Mouse (Mus musculus) lung, embryonic 16.5 days (tissue): ENCODE results near the gene Macf1. TPM values are rescaled to one million over a fixed set of nuclear protein-coding genes. Genes with fewer than 3 reads are reported as not detected.

Source experiments
- ATAC-seq: fragments of 200-750 bp; cut with Nextera tagmentation; 2 replicates; pipeline ENCODE4 v1.8.0; 2017; ENCODE audit warnings: low read depth, mild to moderate bottlenecking, moderate library complexity
- H3K27ac ChIP-seq: fragments of 300-500 bp; sonication (generic); 2 replicates; pipeline ENCODE4 v1.5.1; 2014; ENCODE audit warnings: mild to moderate bottlenecking, control low read depth, low read length
- H3K27me3 ChIP-seq: fragments of 300-500 bp; sonication (generic); 2 replicates; pipeline ENCODE4 v1.6.1; 2014; ENCODE audit warnings: low read depth, low read length, mixed read lengths; ENCODE audit not compliant: control insufficient read depth, insufficient read depth
- H3K36me3 ChIP-seq: fragments of 300-500 bp; sonication (generic); 2 replicates; pipeline ENCODE4 v1.6.1; 2014; ENCODE audit warnings: low read length; ENCODE audit not compliant: control insufficient read depth, insufficient read depth
- H3K4me1 ChIP-seq: fragments of 300-500 bp; sonication (generic); replicated peaks from 2 replicates; pipeline ENCODE4 v1.6.1; 2014; ENCODE audit warnings: low read length, mixed read lengths; ENCODE audit not compliant: control insufficient read depth, insufficient read depth
- H3K4me2 ChIP-seq: fragments of 300-500 bp; sonication (generic); 2 replicates; pipeline ENCODE4 v1.6.1; 2014; ENCODE audit warnings: low read depth, low read length, control low read depth
- H3K4me3 ChIP-seq: fragments of 300-500 bp; sonication (generic); 2 replicates; pipeline ENCODE4 v1.5.1; 2014; ENCODE audit warnings: mild to moderate bottlenecking, low read length, control low read depth
- H3K9ac ChIP-seq: fragments of 300-500 bp; sonication (generic); 2 replicates; pipeline ENCODE4 v1.6.1; 2014; ENCODE audit warnings: low read length, control low read depth
- H3K9me3 ChIP-seq: fragments of 300-500 bp; sonication (generic); 2 replicates; pipeline ENCODE4 v1.6.1; 2016; ENCODE audit warnings: low read length; ENCODE audit not compliant: control insufficient read depth
- WGBS: fragments of 180-500 bp; shearing (Covaris S2); extraction: QIAGEN DNeasy Blood & Tissue Kit; methylation state at CpG from one replicate; pipeline ENCODE4 v1.1.7; 2014; 5-methylcytosine and 5-hydroxymethylcytosine counted together
- polyA plus RNA-seq: library from polyadenylated mRNA; unstranded; fragments of >200 nt; fragmentation: Nextera tagmentation; extraction: Ambion mirVana; gene quantifications from 2 replicates; pipeline ENCODE4 v1.2.1, GENCODE M21; 2015

The Macf1 gene
- polyA plus RNA-seq, 1 experiment from 2014 or later: 77.8 TPM

- H3K36me3 ChIP-seq: no peaks in the 10 kb centered on the region
- peaks cover 22% of the 10 kb centered on the region for H3K4me1 ChIP-seq
- no peaks in the 10 kb centered on the region for H3K9me3 ChIP-seq
- H3K27me3 ChIP-seq: no peaks in the 10 kb centered on the region
- WGBS: 67% methylated on average over 1 of the region's 1 CpGs
- H3K4me2 ChIP-seq: no peak overlapping the region
- ATAC-seq: peak; percentile 21; the same call in 1 of the 2 replicates
- H3K27ac ChIP-seq: peak overlapping the region; percentile 44
- no peak overlapping the region for H3K9ac ChIP-seq
- no peak overlapping the region for H3K4me3 ChIP-seq
These were observed 83.1 kb downstream of the Macf1 start for GRCm38 (mm10) chr4:123601036-123601435.

GRCm38 (mm10) chr4:123598519-123599228 is 85.5 kb downstream of the Macf1 start:
- no peak overlapping the region for H3K9ac ChIP-seq
- no peaks in the 10 kb centered on the region for H3K36me3 ChIP-seq
- H3K27me3 ChIP-seq: no peaks in the 10 kb centered on the region
- H3K9me3 ChIP-seq: no peaks in the 10 kb centered on the region
- no peak overlapping the region for H3K4me2 ChIP-seq
- peak; percentile 34; the same call in 1 of the 2 replicates for ATAC-seq
- peak overlapping the region; percentile 43 for H3K27ac ChIP-seq
- WGBS: 48% methylated on average over 11 of the region's 11 CpGs
- H3K4me3 ChIP-seq: no peak overlapping the region
- peaks cover 31% of the 10 kb centered on the region for H3K4me1 ChIP-seq

- 39% methylated on average over 5 of the region's 5 CpGs for WGBS
- ATAC-seq: no peak; the same call in 1 of the 2 replicates
These were observed 89.8 kb downstream of the Macf1 start for GRCm38 (mm10) chr4:123594381-123594806.

GRCm38 (mm10) chr4:123593664-123594063 is 90.5 kb downstream of the Macf1 start:
- 17% methylated on average over 3 of the region's 3 CpGs for WGBS
- Histone ChIP-seq H3K4me2 (peak overlapping the region; percentile 27; the same call in 1 of the 2 replicates), H3K27me3 (no peaks in the 10 kb centered on the region), H3K4me3 (no peak overlapping the region), H3K9ac (no peak overlapping the region), H3K9me3 (no peaks in the 10 kb centered on the region), H3K36me3 (no peaks in the 10 kb centered on the region), H3K27ac (peak overlapping the region; percentile 68), H3K4me1 (peaks cover 53% of the 10 kb centered on the region)
- peak; percentile 83 for ATAC-seq

More at GRCm38 (mm10) chr4:123594381-123594806, 89.8 kb downstream of the Macf1 start:
- Histone ChIP-seq H3K9me3 (no peaks in the 10 kb centered on the region), H3K4me1 (peaks cover 51% of the 10 kb centered on the region), H3K27ac (peak overlapping the region; percentile 68), H3K4me3 (no peak overlapping the region), H3K9ac (no peak overlapping the region), H3K27me3 (no peaks in the 10 kb centered on the region), H3K36me3 (no peaks in the 10 kb centered on the region), H3K4me2 (peak overlapping the region; percentile 33)

GRCm38 (mm10) chr4:123592046-123592445 is 92.1 kb downstream of the Macf1 start:
- no peaks in the 10 kb centered on the region for H3K27me3 ChIP-seq
- no peak overlapping the region for H3K9ac ChIP-seq
- H3K4me2 ChIP-seq: no peak overlapping the region
- H3K36me3 ChIP-seq: no peaks in the 10 kb centered on the region
- H3K9me3 ChIP-seq: no peaks in the 10 kb centered on the region
- no peak overlapping the region for H3K27ac ChIP-seq
- no peak overlapping the region for H3K4me3 ChIP-seq
- WGBS: 81% methylated on average over 5 of the region's 5 CpGs
- peaks cover 48% of the 10 kb centered on the region for H3K4me1 ChIP-seq
- no peak for ATAC-seq

GRCm38 (mm10) chr4:123591026-123591635 is 93.0 kb downstream of the Macf1 start:
- Histone ChIP-seq H3K4me1 (peaks cover 48% of the 10 kb centered on the region), H3K9me3 (no peaks in the 10 kb centered on the region), H3K4me2 (no peak overlapping the region), H3K9ac (no peak overlapping the region), H3K4me3 (no peak overlapping the region), H3K27ac (no peak overlapping the region), H3K36me3 (no peaks in the 10 kb centered on the region), H3K27me3 (no peaks in the 10 kb centered on the region)
- ATAC-seq: no peak
- 67% methylated on average over 4 of the region's 4 CpGs for WGBS

GRCm38 (mm10) chr4:123589496-123589895 is 94.7 kb downstream of the Macf1 start:
- Histone ChIP-seq H3K9ac (no peak overlapping the region), H3K4me2 (no peak overlapping the region), H3K9me3 (no peaks in the 10 kb centered on the region), H3K4me3 (no peak overlapping the region), H3K36me3 (no peaks in the 10 kb centered on the region), H3K4me1 (peaks cover 43% of the 10 kb centered on the region), H3K27me3 (no peaks in the 10 kb centered on the region), H3K27ac (peak overlapping the region; percentile 63)
- no peak for ATAC-seq
- 61% methylated on average over 3 of the region's 3 CpGs for WGBS

GRCm38 (mm10) chr4:123588353-123589301 is 95.5 kb downstream of the Macf1 start:
- no peaks in the 10 kb centered on the region for H3K36me3 ChIP-seq
- H3K9ac ChIP-seq: no peak overlapping the region
- peak; percentile 63 for ATAC-seq
- 15% methylated on average over 7 of the region's 7 CpGs for WGBS
- no peaks in the 10 kb centered on the region for H3K9me3 ChIP-seq
- peak overlapping the region; percentile 72 for H3K27ac ChIP-seq
- no peak overlapping the region for H3K4me3 ChIP-seq
- H3K4me2 ChIP-seq: no peak overlapping the region
- no peaks in the 10 kb centered on the region for H3K27me3 ChIP-seq
- peaks cover 36% of the 10 kb centered on the region for H3K4me1 ChIP-seq

- H3K4me1 ChIP-seq: peaks cover 27% of the 10 kb centered on the region
- H3K4me3 ChIP-seq: no peak overlapping the region
- no peaks in the 10 kb centered on the region for H3K36me3 ChIP-seq
- no peaks in the 10 kb centered on the region for H3K9me3 ChIP-seq
- whole genome bisulfite sequencing: 89% methylated on average over 3 of the region's 3 CpGs
- no peaks in the 10 kb centered on the region for H3K27me3 ChIP-seq
- H3K4me2 ChIP-seq: no peak overlapping the region
- H3K9ac ChIP-seq: no peak overlapping the region
- no peak for ATAC-seq
- no peak overlapping the region for H3K27ac ChIP-seq
These were observed 96.5 kb downstream of the Macf1 start for GRCm38 (mm10) chr4:123587616-123588015.
